Mouse (Mus musculus) neural tube, embryonic 11.5 days (tissue): ENCODE measurements around the gene Dgkd. TPM values are rescaled to one million over a fixed set of nuclear protein-coding genes. Genes with fewer than 3 reads are reported as not detected.

ENCODE experiments used
- ATAC-seq: fragments of 200-750 bp; cut with Nextera tagmentation; 2 replicates; pipeline ENCODE4 v1.8.0; 2017; ENCODE audit warnings: moderate number of reproducible peaks, mild to moderate bottlenecking, moderate TSS enrichment, moderate library complexity; ENCODE audit not compliant: insufficient read depth, low FRiP score, low TSS enrichment
- DNase-seq: peaks from one replicate; pipeline ENCODE4 v3.0.0-alpha.2; 2015; ENCODE audit warnings: low spot score
- H3K27ac ChIP-seq: fragments of 300-500 bp; sonication (generic); 2 replicates; pipeline ENCODE4 v1.5.1; 2014; ENCODE audit warnings: low read depth, mild to moderate bottlenecking, low read length
- H3K27me3 ChIP-seq: fragments of 300-500 bp; sonication (generic); 2 replicates; pipeline ENCODE4 v1.6.1; 2014; ENCODE audit warnings: mild to moderate bottlenecking, low read length, mixed read lengths; ENCODE audit not compliant: control insufficient read depth, insufficient read depth
- H3K36me3 ChIP-seq: fragments of 300-500 bp; sonication (generic); 2 replicates; pipeline ENCODE4 v1.6.1; 2014; ENCODE audit warnings: mild to moderate bottlenecking, low read length, moderate library complexity, mixed read lengths; ENCODE audit not compliant: control insufficient read depth, insufficient read depth
- H3K4me1 ChIP-seq: fragments of 300-500 bp; sonication (generic); 2 replicates; pipeline ENCODE4 v1.6.1; 2014; ENCODE audit warnings: low read length, mixed read lengths; ENCODE audit not compliant: control insufficient read depth, insufficient read depth
- H3K4me2 ChIP-seq: fragments of 300-500 bp; sonication (generic); 2 replicates; pipeline ENCODE4 v1.6.1; 2014; ENCODE audit warnings: low read depth, mild to moderate bottlenecking, moderate library complexity
- H3K4me3 ChIP-seq: fragments of 300-500 bp; sonication (generic); 2 replicates; pipeline ENCODE4 v1.5.1; 2014; ENCODE audit warnings: low read depth, low read length
- H3K9ac ChIP-seq: fragments of 300-500 bp; sonication (generic); 2 replicates; pipeline ENCODE4 v1.6.1; 2014; ENCODE audit warnings: mild to moderate bottlenecking, low read length
- H3K9me3 ChIP-seq: fragments of 300-500 bp; sonication (generic); 2 replicates; pipeline ENCODE4 v1.6.1; 2016; ENCODE audit warnings: low read length; ENCODE audit not compliant: control insufficient read depth
- WGBS: fragments of 180-500 bp; shearing (Covaris S2); extraction: QIAGEN DNeasy Blood & Tissue Kit; methylation state at CpG from one replicate; pipeline ENCODE4 v1.1.7; 2014; 5-methylcytosine and 5-hydroxymethylcytosine counted together
- polyA plus RNA-seq: library from polyadenylated mRNA; unstranded; fragments of >200 nt; fragmentation: Nextera tagmentation; extraction: Ambion mirVana; gene quantifications from 2 replicates; pipeline ENCODE4 v1.2.1, GENCODE M21; 2014

The Dgkd gene
- 39.7 and 40.1 TPM in 2 replicates for polyA plus RNA-seq

DNA sequence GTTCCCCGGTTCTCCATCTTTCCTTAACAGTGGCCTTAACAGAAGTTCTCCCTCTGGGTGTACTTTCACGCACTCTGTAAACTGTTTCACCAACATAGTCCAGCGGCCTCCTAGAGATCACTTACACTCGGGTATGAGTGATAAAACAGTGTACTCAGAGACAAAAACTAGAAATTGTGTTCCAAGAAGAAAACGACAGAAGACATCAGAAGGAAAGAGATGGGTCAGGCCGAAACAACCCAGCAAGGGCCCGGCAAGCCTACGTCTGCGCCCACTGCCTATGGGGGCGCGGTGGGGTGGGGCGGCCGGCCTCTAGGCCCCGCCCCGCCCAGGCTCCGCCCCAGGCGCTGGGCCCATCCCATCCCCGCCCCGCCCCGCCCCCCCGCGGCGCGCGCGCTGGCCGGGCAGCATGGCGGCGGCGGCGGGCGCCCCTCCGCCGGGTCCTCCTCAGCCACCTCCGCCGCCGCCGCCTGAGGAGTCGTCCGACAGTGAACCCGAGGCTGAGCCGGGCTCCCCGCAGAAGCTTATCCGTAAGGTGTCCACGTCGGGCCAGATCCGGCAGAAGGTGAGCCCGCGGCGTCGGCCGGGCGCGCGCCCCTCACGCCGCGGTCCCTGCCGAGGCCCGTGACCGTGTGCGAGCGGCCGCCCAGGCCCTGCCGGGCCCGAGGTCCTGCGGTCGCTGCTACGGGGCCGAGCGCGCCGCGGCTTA lies at the start of gene Dgkd:
TSS of gene Dgkd (plus strand) at position 396 of the 709 bp plus-strand sequence.
- H3K4me1 ChIP-seq, result peaks cover 17% of the 10 kb centered on the region
- WGBS, result 1% methylated on average over 68 of the region's 74 CpGs
- peak; percentile 94 for DNase-seq
- H3K9ac ChIP-seq, result peak within 1 kb of the TSS; percentile 88
- H3K4me3 ChIP-seq, result peak within 1 kb of the TSS; percentile 95
- H3K27me3 ChIP-seq, result no peaks in the 10 kb centered on the region
- ATAC-seq, result peak; percentile 94
- H3K36me3 ChIP-seq, result no peaks in the 10 kb centered on the region
- H3K4me2 ChIP-seq, result peak within 1 kb of the TSS; percentile 91
- no peaks in the 10 kb centered on the region for H3K9me3 ChIP-seq
- peak within 1 kb of the TSS; percentile 53; the same call in 1 of the 2 replicates for H3K27ac ChIP-seq

DNA sequence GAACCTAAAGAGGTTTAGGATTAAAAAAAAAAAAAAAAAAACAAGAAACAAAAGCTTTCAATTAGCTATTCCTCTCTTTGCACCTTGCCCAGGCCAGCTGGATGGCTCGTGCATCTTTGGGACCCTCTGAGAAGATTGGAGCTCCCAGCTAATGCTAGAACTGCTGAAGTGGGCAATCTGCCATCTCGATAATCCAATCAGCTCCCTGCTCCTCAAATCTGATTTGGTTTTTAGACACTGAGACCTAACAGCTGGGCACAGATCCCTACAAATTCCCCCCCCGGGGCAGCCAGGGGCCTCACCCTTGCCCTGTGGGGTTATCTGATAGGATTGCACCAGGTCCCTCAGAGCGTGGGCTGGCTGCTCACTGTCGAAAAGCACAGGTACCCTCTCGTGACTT lies 49.5 kb upstream of the Dgkd start, which contains the start of gene Sag:
TSS of gene Sag (plus strand) at position 105 of the 400 bp plus-strand sequence.
- WGBS, result 91% methylated on average over 6 of the region's 6 CpGs
- no peak for ATAC-seq
- no peaks in the 10 kb centered on the region for H3K36me3 ChIP-seq

GRCm38 (mm10) chr1:87807751-87808150 lies 45.3 kb upstream of the Dgkd start:
- Histone ChIP-seq H3K9ac (no peak overlapping the region), H3K4me1 (no peaks in the 10 kb centered on the region), H3K27me3 (no peaks in the 10 kb centered on the region), H3K4me3 (no peak overlapping the region), H3K9me3 (no peaks in the 10 kb centered on the region), H3K36me3 (no peaks in the 10 kb centered on the region), H3K4me2 (no peak overlapping the region), H3K27ac (no peak overlapping the region)
- DNase-seq, result no peak
- ATAC-seq, result no peak
- WGBS, result 80% methylated on average over 1 of the region's 1 CpGs

More for the DNA sequence above, 49.5 kb upstream of the Dgkd start, which contains the start of gene Sag:
- Histone ChIP-seq H3K9ac (no peak within 1 kb of the TSS), H3K4me3 (no peak within 1 kb of the TSS), H3K4me1 (no peaks in the 10 kb centered on the region), H3K27me3 (no peaks in the 10 kb centered on the region), H3K27ac (no peak within 1 kb of the TSS), H3K9me3 (no peaks in the 10 kb centered on the region), H3K4me2 (no peak within 1 kb of the TSS)
- no peak for DNase-seq

- H3K9me3 ChIP-seq, result no peaks in the 10 kb centered on the region
- H3K4me1 ChIP-seq, result no peaks in the 10 kb centered on the region
- H3K4me2 ChIP-seq, result no peak overlapping the region
- WGBS, result 90% methylated on average over 7 of the region's 7 CpGs
- DNase-seq, result no peak
- H3K36me3 ChIP-seq, result no peaks in the 10 kb centered on the region
- H3K27me3 ChIP-seq, result no peaks in the 10 kb centered on the region
- ATAC-seq, result no peak
- H3K27ac ChIP-seq, result no peak overlapping the region
- no peak overlapping the region for H3K4me3 ChIP-seq
- no peak overlapping the region for H3K9ac ChIP-seq
Observed at GRCm38 (mm10) chr1:87811391-87811790, 41.7 kb upstream of the Dgkd start.

- 77% methylated on average over 10 of the region's 10 CpGs for WGBS
Observed at GRCm38 (mm10) chr1:87812061-87812460, 41.0 kb upstream of the Dgkd start.

GRCm38 (mm10) chr1:87813155-87813554 lies 39.9 kb upstream of the Dgkd start:
- ATAC-seq (no peak), DNase-seq (no peak)
- H3K4me1 ChIP-seq, result no peaks in the 10 kb centered on the region
- H3K27ac ChIP-seq, result no peak overlapping the region
- H3K4me2 ChIP-seq, result no peak overlapping the region
- no peaks in the 10 kb centered on the region for H3K27me3 ChIP-seq
- H3K36me3 ChIP-seq, result no peaks in the 10 kb centered on the region
- no peak overlapping the region for H3K9ac ChIP-seq
- no peak overlapping the region for H3K4me3 ChIP-seq
- H3K9me3 ChIP-seq, result no peaks in the 10 kb centered on the region
- WGBS, result 84% methylated on average over 6 of the region's 6 CpGs

More at GRCm38 (mm10) chr1:87812061-87812460, 41.0 kb upstream of the Dgkd start:
- H3K36me3 ChIP-seq, result no peaks in the 10 kb centered on the region
- DNase-seq, result no peak
- no peaks in the 10 kb centered on the region for H3K9me3 ChIP-seq
- no peak overlapping the region for H3K9ac ChIP-seq
- no peak overlapping the region for H3K4me3 ChIP-seq
- H3K27me3 ChIP-seq, result no peaks in the 10 kb centered on the region
- H3K27ac ChIP-seq, result no peak overlapping the region
- ATAC-seq, result no peak
- H3K4me1 ChIP-seq, result no peaks in the 10 kb centered on the region
- no peak overlapping the region for H3K4me2 ChIP-seq

- no peak for ATAC-seq
- Histone ChIP-seq H3K36me3 (no peaks in the 10 kb centered on the region), H3K4me2 (no peak overlapping the region)
Observed at GRCm38 (mm10) chr1:87813681-87814080, 39.4 kb upstream of the Dgkd start.

DNA sequence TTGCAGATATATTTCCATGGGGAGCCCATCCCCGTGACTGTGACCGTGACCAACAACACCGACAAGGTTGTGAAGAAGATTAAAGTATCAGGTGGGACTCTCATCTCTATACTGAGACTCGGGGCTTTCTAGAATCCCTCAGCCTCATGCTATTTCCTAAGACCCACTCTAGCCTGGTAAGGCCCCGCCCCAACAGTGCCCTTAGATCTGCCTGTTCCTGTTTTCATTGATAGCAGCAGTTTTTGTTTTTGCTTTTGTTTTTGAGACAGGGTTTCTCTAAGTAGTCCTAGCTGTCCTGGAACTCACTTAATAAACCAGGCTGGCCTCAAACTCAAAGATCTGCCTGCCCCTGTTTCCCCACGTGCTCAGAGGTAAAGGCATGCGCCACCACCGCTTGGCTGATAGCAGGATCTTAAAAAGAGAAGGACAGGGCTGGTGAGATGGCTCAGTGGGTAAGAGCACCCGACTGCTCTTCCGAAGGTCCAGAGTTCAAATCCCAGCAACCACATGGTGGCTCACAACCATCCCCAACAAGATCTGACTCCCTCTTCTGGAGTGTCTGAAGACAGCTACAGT lies 28.6 kb upstream of the Dgkd start:
- no peaks in the 10 kb centered on the region for H3K9me3 ChIP-seq
- no peak overlapping the region for H3K4me3 ChIP-seq
- no peaks in the 10 kb centered on the region for H3K36me3 ChIP-seq
- H3K4me1 ChIP-seq, result no peaks in the 10 kb centered on the region
- no peak overlapping the region for H3K27ac ChIP-seq
- H3K4me2 ChIP-seq, result no peak overlapping the region
- H3K9ac ChIP-seq, result no peak overlapping the region
- H3K27me3 ChIP-seq, result no peaks in the 10 kb centered on the region
- WGBS, result 91% methylated on average over 10 of the region's 10 CpGs
- ATAC-seq, result no peak
- no peak for DNase-seq

More at GRCm38 (mm10) chr1:87813681-87814080, 39.4 kb upstream of the Dgkd start:
- no peaks in the 10 kb centered on the region for H3K9me3 ChIP-seq
- H3K9ac ChIP-seq, result no peak overlapping the region
- 77% methylated on average over 7 of the region's 7 CpGs for WGBS
- DNase-seq, result no peak
- H3K4me3 ChIP-seq, result no peak overlapping the region
- H3K4me1 ChIP-seq, result no peaks in the 10 kb centered on the region
- no peak overlapping the region for H3K27ac ChIP-seq
- H3K27me3 ChIP-seq, result no peaks in the 10 kb centered on the region

- Histone ChIP-seq H3K9ac (no peak overlapping the region), H3K4me1 (no peaks in the 10 kb centered on the region), H3K4me3 (no peak overlapping the region), H3K9me3 (no peaks in the 10 kb centered on the region), H3K36me3 (no peaks in the 10 kb centered on the region), H3K27me3 (no peaks in the 10 kb centered on the region), H3K4me2 (no peak overlapping the region), H3K27ac (no peak overlapping the region)
- WGBS, result 85% methylated on average over 5 of the region's 5 CpGs
- no peak for DNase-seq
- no peak for ATAC-seq
Observed at GRCm38 (mm10) chr1:87825281-87825680, 27.8 kb upstream of the Dgkd start.
